Mouse (Mus musculus): ENCODE data around the gene Nrg4. TPM values are rescaled to one million over a fixed set of nuclear protein-coding genes. Genes with fewer than 3 reads are reported as not detected.
"Not testable (repeated sequence)": the region's sequence is repeated elsewhere in the genome, so short reads cannot be mapped to it uniquely, and the experiment has no call there.

Gene Nrg4
- total and polyA plus RNA-seq, 3 experiments = 0.81 to 1.7 (median 1.2) TPM

DNA sequence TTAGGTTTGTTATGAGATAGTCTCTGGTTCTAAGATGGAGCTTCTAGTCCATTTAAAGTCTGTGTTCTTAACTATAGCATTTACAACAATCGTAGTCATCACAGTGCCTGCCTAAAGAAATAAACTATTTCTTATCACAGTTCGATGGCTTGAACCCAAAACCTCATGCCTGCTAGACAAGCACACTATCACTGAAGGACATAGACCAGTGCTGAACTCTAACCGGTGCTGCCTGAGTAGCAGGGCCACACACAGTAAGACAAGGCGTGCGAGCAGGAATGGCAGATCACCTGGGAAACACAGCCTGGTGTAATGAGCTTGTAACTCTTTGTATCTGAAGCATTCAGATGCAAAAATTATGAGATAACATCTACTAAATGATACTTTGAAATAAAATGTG is 85.8 kb downstream of the Nrg4 start:
- Histone ChIP-seq H3K9ac (ENCODE audit: insufficient read depth, low read depth) (no peak overlapping the region), H3K4me1 (ENCODE audit: control insufficient read depth in 1 of 2, insufficient read depth in 2 of 2) (peaks cover 2 to 9% of the 10 kb centered on the region in 2 experiments; a peak in 3 of 4 replicates), H3K9me3 (replicated peaks; ENCODE audit: low read length) (no peaks in the 10 kb centered on the region), H3K27ac (ENCODE audit: insufficient read depth, low read depth) (no peak overlapping the region), H3K79me2 (replicated peaks; ENCODE audit: control insufficient read depth, extremely low read depth, insufficient read depth, poor library complexity, severe bottlenecking) (no peaks in the 10 kb centered on the region), H3K4me3 (replicated peaks in 1 of 3; ENCODE audit: low read depth in 2 of 3, low read length in 2 of 3, poor library complexity in 1 of 3) (no peak overlapping the region), H3K36me3 (replicated peaks in 1 of 2; ENCODE audit: control insufficient read depth in 1 of 2, insufficient read depth in 1 of 2, low read length in 1 of 2) (no peaks in the 10 kb centered on the region), H3K4me2 (ENCODE audit: insufficient read depth, low read depth, poor library complexity, severe bottlenecking) (no peak overlapping the region), H3K27me3 (replicated peaks) (no peaks in the 10 kb centered on the region)
- in situ Hi-C loops (cut with MboI; ENCODE audit: low pct_ligation_motif_present, low pct_unique_long_range_greater_than_20kb, low sequenced_read_pairs) = no loop called here
- TF ChIP-seq MAX (IDR thresholded peaks at IDR 0.05; ENCODE audit: low read length) (no peak), GABPA (IDR thresholded peaks at IDR 0.05; ENCODE audit: insufficient replicate concordance, low read depth, low read length) (no peak), ETS1 (conservative IDR thresholded peaks at IDR 0.05; ENCODE audit: low read depth, low read length) (no peak), JUND (conservative IDR thresholded peaks at IDR 0.05; ENCODE audit: low read depth, low read length) (no peak), ZC3H11A (IDR thresholded peaks at IDR 0.05; ENCODE audit: low read depth, low read length) (no peak), E2F4 (IDR thresholded peaks at IDR 0.05; ENCODE audit: insufficient replicate concordance, low read depth, low read length) (no peak), USF1 (IDR thresholded peaks at IDR 0.05; ENCODE audit: low read depth, low read length) (no peak), CHD1 (IDR thresholded peaks at IDR 0.05; ENCODE audit: low read depth, low read length) (no peak)
- DNase-seq (ENCODE audit: extremely low read depth) = no peak
- dilution Hi-C loops (cut with MboI; ENCODE audit: extremely low pct_ligation_motif_present, extremely low pct_unique_long_range_greater_than_20kb, low sequenced_read_pairs) = no loop called here

- dilution Hi-C loops (cut with MboI; ENCODE audit: extremely low pct_ligation_motif_present, extremely low pct_unique_long_range_greater_than_20kb, low sequenced_read_pairs) (no loop called here), in situ Hi-C loops (cut with MboI; ENCODE audit: low pct_ligation_motif_present, low pct_unique_long_range_greater_than_20kb, low sequenced_read_pairs) (no loop called here)
- H3K4me1 ChIP-seq (ENCODE audit: control insufficient read depth in 1 of 2, insufficient read depth in 2 of 2) = peaks cover 2 to 6% of the 10 kb centered on the region in 2 experiments; a peak in 3 of 4 replicates
- H3K4me2 ChIP-seq (ENCODE audit: insufficient read depth, low read depth, poor library complexity, severe bottlenecking) = no peak overlapping the region
- H3K4me3 ChIP-seq (replicated peaks in 1 of 3; ENCODE audit: low read depth in 2 of 3, low read length in 2 of 3, poor library complexity in 1 of 3) = no peak overlapping the region
- no peak for DNase-seq (ENCODE audit: extremely low read depth)
- H3K9ac ChIP-seq (ENCODE audit: insufficient read depth, low read depth) = no peak overlapping the region
- no peaks in the 10 kb centered on the region for H3K27me3 ChIP-seq (replicated peaks)
- H3K36me3 ChIP-seq (replicated peaks in 1 of 2; ENCODE audit: control insufficient read depth in 1 of 2, insufficient read depth in 1 of 2, low read length in 1 of 2) = peaks cover 0 to 3% of the 10 kb centered on the region in 2 experiments
- no peak overlapping the region for H3K27ac ChIP-seq (ENCODE audit: insufficient read depth, low read depth)
- no peaks in the 10 kb centered on the region for H3K79me2 ChIP-seq (replicated peaks; ENCODE audit: control insufficient read depth, extremely low read depth, insufficient read depth, poor library complexity, severe bottlenecking)
- TF ChIP-seq HCFC1 (IDR thresholded peaks at IDR 0.05; ENCODE audit: low read depth, low read length) (no peak), UBTF (IDR thresholded peaks at IDR 0.05; ENCODE audit: low read depth, low read length) (no peak), POLR2AphosphoS2 (IDR thresholded peaks at IDR 0.05; ENCODE audit: low read depth, low read length) (no peak), MXI1 (IDR thresholded peaks at IDR 0.05; ENCODE audit: low read depth, low read length) (no peak), BHLHE40 (IDR thresholded peaks at IDR 0.05; ENCODE audit: low read depth, low read length) (no peak), RAD21 (IDR thresholded peaks at IDR 0.05; ENCODE audit: low read depth, low read length) (no peak), CHD1 (IDR thresholded peaks at IDR 0.05; ENCODE audit: low read depth, low read length) (no peak), ETS1 (conservative IDR thresholded peaks at IDR 0.05; ENCODE audit: low read depth, low read length) (no peak)
- H3K9me3 ChIP-seq (replicated peaks; ENCODE audit: low read length) = peaks cover 3% of the 10 kb centered on the region
These were observed 90.1 kb downstream of the Nrg4 start for GRCm38 (mm10) chr9:55236235-55237165.

- H3K36me3 ChIP-seq (replicated peaks in 1 of 2; ENCODE audit: control insufficient read depth in 1 of 2, insufficient read depth in 1 of 2, low read length in 1 of 2); H3K4me2 ChIP-seq (ENCODE audit: insufficient read depth, low read depth, poor library complexity, severe bottlenecking); H3K79me2 ChIP-seq (replicated peaks; ENCODE audit: control insufficient read depth, extremely low read depth, insufficient read depth, poor library complexity, severe bottlenecking); H3K9me3 ChIP-seq (replicated peaks; ENCODE audit: low read length); H3K4me3 ChIP-seq (replicated peaks in 1 of 3; ENCODE audit: low read depth in 2 of 3, low read length in 2 of 3, poor library complexity in 1 of 3); H3K9ac ChIP-seq (ENCODE audit: insufficient read depth, low read depth); in situ Hi-C loops (cut with MboI; ENCODE audit: low pct_ligation_motif_present, low pct_unique_long_range_greater_than_20kb, low sequenced_read_pairs); DNase-seq (ENCODE audit: extremely low read depth); H3K27me3 ChIP-seq (replicated peaks); H3K4me1 ChIP-seq (ENCODE audit: control insufficient read depth in 1 of 2, insufficient read depth in 2 of 2); dilution Hi-C loops (cut with MboI; ENCODE audit: extremely low pct_ligation_motif_present, extremely low pct_unique_long_range_greater_than_20kb, low sequenced_read_pairs); H3K27ac ChIP-seq (ENCODE audit: insufficient read depth, low read depth): not testable (repeated sequence)
These were observed 93.6 kb downstream of the Nrg4 start for GRCm38 (mm10) chr9:55233076-55233475.
